Mouse (Mus musculus): ENCODE measurements around the gene Arsb.
A peak's percentile ranks its signal among the peaks of the same experiment; 100 is the strongest.

The Arsb gene

GRCm38 (mm10) chr13:93886999-93887398 is 115.6 kb downstream of the Arsb start:
- DNase-seq (ENCODE audit: extremely low read depth, insufficient read length, low spot score): no peak

DNA sequence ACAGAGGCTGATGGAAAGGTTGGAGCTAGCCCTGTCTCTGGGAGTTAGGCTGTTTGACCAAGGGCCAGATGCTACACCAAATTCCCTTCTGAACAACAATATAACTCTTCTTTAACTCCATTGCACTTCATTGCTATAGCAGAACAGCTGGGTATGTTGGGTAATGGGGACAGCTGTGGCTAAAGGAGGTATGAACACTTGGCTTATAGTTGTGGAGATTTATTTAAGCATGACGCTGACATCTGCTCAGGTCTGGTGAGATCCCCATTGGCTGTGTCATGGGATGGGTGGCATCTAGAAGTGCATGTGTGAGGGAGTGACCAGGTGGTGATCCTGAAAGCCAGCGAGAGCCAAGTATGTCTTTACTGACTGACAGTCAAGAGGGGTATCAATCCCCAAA is 116.8 kb downstream of the Arsb start:
- no peak for DNase-seq (ENCODE audit: extremely low read depth, insufficient read length, low spot score)

DNA sequence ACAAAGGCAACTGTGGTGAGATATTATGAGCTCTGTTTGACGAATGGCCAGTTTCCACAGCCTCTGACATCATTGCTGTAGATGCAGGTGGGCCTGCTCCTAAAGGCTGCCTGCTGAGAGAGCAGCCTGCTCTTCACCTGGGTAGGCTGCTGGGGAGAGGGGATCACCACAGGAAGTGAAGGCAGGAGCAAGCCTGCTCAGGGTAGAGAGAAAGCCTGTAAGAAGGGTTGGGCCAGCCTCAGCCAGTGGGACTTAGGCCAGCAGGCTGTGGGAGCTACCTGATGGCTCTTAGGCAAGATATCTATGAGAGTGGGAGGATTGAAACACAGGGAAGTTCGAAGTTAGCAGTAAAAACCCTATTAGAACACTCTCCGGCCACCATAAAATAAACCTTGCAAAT is 117.5 kb downstream of the Arsb start:
- DNase-seq (ENCODE audit: extremely low read depth, insufficient read length, low spot score): no peak

GRCm38 (mm10) chr13:93889991-93890390 is 118.6 kb downstream of the Arsb start:
- no peak for DNase-seq (ENCODE audit: extremely low read depth, insufficient read length, low spot score)

- no peak for DNase-seq (ENCODE audit: extremely low read depth, insufficient read length, low spot score)
These were observed 119.8 kb downstream of the Arsb start for GRCm38 (mm10) chr13:93891276-93891675.

DNA sequence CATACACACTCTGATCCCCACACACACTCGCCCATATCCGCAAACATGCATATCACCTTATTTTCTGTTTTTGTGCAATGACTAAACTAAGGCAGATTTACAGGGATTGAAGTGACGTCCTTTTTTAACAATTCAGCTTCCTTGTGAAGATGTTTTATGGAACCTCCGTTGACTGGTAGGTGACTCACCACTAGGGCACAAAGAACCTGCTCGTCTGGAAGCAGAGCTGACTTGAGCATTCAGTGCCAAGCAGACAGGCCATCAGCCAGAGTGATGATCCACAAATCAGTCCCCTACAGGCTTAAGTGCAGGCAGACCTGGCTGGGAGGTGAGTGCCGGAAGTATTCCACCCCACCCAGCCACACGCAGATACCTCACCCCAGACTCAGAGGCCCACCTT is 120.7 kb downstream of the Arsb start:
- DNase-seq (ENCODE audit: extremely low read depth, insufficient read length, low spot score): peak; percentile 37

DNA sequence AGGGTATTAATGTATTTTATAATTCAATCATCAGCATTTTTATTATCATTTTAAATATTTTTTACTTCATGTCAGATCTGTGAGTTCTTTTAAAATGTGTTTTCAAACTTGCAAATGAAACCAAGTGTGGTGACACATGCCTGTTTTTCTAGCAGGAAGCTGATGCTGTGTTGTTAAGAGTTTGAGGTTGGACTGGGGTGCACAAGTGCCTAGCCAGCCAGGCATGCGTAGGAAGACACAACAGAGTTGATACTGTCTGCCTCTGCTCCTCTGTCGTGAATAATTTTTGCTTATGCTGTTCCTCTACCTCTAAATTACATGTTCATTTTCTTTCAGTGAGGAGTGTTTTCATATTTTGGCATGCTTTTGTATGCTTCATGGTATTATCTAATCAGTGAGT is 122.7 kb downstream of the Arsb start:
- DNase-seq (ENCODE audit: extremely low read depth, insufficient read length, low spot score): no peak

DNA sequence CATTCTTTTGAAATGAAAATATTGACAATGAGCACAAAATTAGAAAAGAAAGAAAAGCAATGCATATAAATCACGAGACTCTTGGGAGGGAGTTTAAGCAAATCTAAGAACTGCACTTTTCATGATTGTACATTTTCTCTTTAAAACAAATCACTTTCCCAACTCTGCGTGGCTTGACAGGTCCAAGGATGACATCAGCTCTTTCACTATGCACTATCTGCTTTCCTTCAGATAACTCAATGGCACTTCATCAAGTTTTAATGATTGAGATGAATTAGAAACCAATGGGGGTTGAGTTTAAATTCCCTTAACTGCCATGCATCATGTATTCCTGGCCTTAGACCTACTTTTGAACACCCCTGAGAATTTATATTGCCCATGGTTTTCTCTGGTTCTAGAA is 124.0 kb downstream of the Arsb start:
- no peak for DNase-seq (ENCODE audit: extremely low read depth, insufficient read length, low spot score)

DNA sequence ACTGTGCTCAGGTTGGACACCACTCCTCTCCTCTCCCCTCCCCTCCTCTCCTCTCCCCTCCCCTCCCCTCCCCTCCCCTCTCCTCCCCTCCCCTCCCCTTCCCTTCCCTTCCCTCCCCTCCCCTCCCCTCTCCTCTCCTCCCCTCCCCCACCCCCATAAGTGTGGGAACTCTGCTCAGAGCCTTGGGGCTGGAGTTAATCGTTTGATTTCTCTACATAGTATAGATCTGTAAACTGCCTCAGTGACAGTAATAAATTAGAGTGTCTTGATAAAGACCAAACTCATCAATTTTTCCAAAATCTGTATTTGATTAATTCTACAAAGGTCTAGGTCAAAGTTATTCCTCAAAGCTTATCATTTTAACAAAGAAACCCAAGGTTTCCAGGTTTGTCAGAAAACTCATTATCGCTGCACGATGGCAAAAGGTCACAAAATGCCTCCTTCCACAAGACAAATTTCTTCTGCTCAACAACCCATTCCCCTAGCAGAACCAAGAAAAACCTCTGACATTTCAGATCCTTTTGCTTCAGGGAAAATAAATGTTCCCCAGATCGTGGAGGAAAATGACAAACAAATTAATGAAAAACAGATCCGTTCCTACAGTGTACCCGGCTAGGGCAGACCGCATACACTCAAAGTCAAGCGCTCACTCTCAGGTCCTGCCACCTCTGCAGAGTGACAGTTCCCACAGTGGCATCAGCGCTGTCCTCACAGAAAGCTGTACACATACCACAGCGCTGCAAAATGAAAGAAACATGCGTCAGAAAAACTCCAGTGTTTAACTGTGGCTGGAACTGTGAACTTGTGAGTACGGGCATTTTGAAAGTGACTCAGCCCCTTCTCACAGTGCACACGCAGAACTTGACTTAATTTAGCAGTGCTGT is 126.8 kb downstream of the Arsb start:
- DNase-seq (ENCODE audit: extremely low read depth, insufficient read length, low spot score): no peak

DNA sequence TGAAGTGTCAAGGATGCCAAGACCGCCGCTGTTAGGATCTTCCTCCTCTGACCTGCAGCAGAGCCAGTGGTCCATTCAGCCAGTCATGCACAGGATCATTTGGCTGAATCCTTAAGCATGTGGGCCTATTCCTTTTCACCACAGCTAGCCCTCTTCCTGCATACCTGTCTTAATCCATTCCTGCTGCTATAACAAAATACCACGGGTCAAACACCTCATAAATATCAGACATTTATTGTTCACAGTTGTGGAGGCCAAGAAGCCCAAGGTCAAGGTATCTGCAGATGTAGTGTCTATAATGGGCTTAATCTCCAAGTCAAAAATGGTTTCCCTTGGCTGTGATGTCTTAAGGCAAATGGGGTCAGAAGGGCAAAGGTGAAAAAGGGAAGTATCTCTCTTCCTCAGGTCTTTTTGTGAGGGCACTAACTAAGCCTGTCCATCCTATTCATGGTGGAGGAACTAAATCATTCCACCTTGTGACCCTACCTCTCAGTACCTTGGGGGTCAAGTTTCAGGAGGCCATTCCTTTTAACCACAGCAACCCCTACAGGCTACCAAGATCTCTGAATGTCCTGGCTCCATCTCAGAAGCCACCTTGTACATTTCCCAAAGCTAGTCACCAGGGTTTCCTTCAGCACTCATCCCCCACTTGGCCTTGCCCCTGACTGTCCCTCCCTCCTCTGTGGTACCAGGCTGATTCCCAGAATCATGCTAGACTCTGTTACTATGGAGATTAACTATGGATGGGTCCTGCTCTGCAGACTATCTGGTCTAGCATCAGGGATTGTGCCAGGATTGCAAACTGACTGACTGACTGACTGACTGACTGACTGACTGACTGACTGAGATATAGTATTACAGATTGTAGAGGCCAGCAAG is 128.2 kb downstream of the Arsb start:
- no peak for DNase-seq (ENCODE audit: extremely low read depth, insufficient read length, low spot score)

GRCm38 (mm10) chr13:93900934-93901626 is 129.7 kb downstream of the Arsb start:
- DNase-seq (ENCODE audit: extremely low read depth, insufficient read length, low spot score): no peak

DNA sequence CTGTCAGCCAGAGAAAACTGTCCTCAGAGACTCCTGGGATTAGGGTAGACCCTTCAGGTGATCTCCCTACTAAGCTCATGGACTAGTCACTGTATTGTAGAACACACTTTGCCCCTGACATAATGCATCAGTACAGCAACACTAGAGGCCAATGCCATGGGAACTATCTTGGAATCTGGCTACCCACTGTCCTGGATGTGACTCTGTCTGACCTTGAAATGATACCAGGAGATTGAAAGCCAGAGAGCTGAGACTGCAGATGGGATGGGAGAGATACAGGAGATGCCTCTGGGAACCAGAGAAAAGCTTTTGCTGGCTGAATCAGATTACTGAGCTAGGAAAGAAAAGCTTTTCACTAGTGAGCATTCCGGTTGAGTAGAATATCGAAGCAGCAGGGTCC is 130.7 kb downstream of the Arsb start:
- no peak for DNase-seq (ENCODE audit: extremely low read depth, insufficient read length, low spot score)

GRCm38 (mm10) chr13:93906552-93907245 is 135.3 kb downstream of the Arsb start:
- DNase-seq (ENCODE audit: extremely low read depth, insufficient read length, low spot score): no peak

- no peak for DNase-seq (ENCODE audit: extremely low read depth, insufficient read length, low spot score)
These were observed 136.5 kb downstream of the Arsb start for GRCm38 (mm10) chr13:93907971-93908370.

GRCm38 (mm10) chr13:93909847-93910246 is 138.4 kb downstream of the Arsb start:
- DNase-seq (ENCODE audit: extremely low read depth, insufficient read length, low spot score): no peak

DNA sequence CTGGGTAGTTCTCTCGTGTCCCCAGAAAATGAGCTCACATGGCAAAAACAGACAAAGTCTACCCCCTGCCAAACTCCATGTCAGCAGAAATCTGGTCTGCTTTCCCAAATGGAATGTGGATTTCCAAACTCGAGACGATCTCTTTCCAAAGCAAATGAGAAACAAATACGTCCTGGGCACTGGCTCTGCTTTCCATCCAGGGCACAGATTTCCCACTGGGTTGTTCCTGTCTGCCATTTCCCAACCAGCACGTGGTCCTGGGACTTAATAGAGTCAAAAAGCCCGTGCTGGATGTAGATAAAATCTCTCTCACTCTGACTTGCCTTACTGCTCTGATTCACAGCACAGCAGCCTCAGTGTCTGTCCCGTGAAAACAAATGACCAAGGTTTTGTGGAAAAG is 139.6 kb downstream of the Arsb start:
- DNase-seq (ENCODE audit: extremely low read depth, insufficient read length, low spot score): no peak

DNA sequence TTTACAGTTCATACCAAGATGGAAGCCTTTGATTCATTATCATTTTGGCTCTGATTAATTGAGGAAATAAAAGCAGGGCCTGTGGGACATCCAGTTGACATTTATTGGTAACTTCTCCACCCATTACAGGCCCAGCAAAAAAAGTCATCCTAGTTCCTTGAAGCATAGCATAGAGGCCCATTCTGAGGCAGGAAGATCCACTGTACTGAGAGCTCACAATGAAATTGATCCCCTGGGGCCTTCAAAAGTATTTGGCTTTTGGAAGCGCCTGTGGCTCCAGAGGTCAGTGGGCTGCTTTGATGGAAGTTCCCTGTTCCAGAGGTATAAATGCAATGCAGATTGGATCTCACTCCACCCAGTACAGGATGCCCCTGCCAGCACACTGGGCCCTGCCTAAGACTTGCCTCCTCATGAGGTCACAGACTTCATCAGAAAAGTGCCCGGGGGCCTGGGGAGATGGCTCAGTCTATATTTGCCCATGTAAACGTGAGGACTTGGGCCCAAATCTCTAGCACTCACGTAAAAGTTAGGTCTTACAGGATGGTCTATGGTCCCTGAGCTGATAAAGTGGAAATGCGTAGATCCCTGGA is 141.0 kb downstream of the Arsb start:
- no peak for DNase-seq (ENCODE audit: extremely low read depth, insufficient read length, low spot score)

- DNase-seq (ENCODE audit: extremely low read depth, insufficient read length, low spot score): no peak
These were observed 142.8 kb downstream of the Arsb start for GRCm38 (mm10) chr13:93914206-93914605.

DNA sequence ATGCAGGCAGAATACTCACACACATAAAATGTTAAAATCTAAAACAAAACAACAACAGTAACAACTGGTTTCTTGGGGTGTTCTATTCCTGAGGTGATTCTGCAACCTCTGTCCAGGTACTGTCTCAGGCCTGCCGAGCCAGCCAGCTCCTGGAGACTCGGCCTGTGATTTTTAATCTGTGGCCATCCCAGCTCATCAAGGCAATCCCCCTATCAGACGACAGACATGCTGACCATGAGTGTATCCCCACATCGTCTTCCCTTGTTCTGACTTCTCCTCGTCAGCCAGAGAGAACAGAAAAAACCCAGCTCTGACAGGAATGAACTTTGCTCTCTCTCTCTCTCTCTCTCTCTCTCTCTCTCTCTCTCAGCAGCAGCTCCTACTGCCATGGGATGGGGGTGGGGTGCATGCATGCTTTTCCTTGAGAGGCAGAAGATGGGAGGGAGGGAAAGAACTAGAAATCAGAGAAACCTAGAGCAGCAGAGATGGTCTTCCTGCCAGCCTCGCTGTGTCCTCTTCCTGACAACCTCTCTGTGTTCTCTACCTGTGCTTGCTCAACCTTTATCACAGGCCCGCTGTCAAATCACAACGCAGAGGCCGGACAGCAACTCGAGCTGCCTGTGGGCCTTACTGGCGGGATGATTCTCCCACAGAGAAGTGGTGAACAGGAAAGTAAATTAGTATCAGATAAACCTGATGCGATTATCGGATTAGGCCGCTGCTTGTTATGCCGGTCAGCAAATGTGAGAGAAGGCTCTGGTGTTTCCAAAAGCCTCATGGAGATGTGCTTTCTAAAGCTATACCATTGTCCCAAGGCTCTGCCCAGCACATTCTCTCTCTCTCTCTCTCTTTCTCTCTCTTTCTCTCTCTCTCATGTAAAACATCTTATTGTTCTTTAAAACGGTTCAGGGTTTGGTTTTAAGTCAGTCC is 144.5 kb downstream of the Arsb start:
- DNase-seq (ENCODE audit: extremely low read depth, insufficient read length, low spot score): no peak

Measured in 3134 (cell line).